Mouse (Mus musculus): ENCODE measurements around the gene Otogl. TPM values are rescaled to one million over a fixed set of nuclear protein-coding genes. Genes with fewer than 3 reads are reported as not detected.
"Not testable (repeated sequence)": the region's sequence is repeated elsewhere in the genome, so short reads cannot be mapped to it uniquely, and the experiment has no call there.

Otogl gene
- polyA plus RNA-seq, 2 experiments from 2014 or later = not detected

GRCm38 (mm10) chr10:107805203-107805602 is 106.7 kb downstream of the Otogl start:
- ATAC-seq = no peak

- not testable (repeated sequence) for ATAC-seq
These were observed 107.6 kb downstream of the Otogl start for GRCm38 (mm10) chr10:107804285-107804684.

GRCm38 (mm10) chr10:107799671-107800353 is 112.1 kb downstream of the Otogl start:
- ATAC-seq = no peak

GRCm38 (mm10) chr10:107794812-107795756 is 116.8 kb downstream of the Otogl start:
- ATAC-seq = no peak

- ATAC-seq = no peak
These were observed 119.4 kb downstream of the Otogl start for GRCm38 (mm10) chr10:107792491-107792890.

- ATAC-seq = no peak
These were observed 132.4 kb downstream of the Otogl start for GRCm38 (mm10) chr10:107779548-107779947.

- no peak for ATAC-seq
These were observed 152.3 kb downstream of the Otogl start for GRCm38 (mm10) chr10:107759624-107760023.

GRCm38 (mm10) chr10:107753471-107753870 is 158.5 kb downstream of the Otogl start:
- no peak for ATAC-seq

GRCm38 (mm10) chr10:107752351-107753143 is 159.4 kb downstream of the Otogl start:
- no peak for ATAC-seq

GRCm38 (mm10) chr10:107751944-107752343 is 160.0 kb downstream of the Otogl start:
- no peak for ATAC-seq

- no peak for ATAC-seq
These were observed 164.4 kb downstream of the Otogl start for GRCm38 (mm10) chr10:107747566-107747965.

- ATAC-seq = no peak
These were observed 165.2 kb downstream of the Otogl start for GRCm38 (mm10) chr10:107746717-107747116.

GRCm38 (mm10) chr10:107739815-107740214 is 172.1 kb downstream of the Otogl start:
- no peak for ATAC-seq

GRCm38 (mm10) chr10:107737743-107738142 is 174.2 kb downstream of the Otogl start:
- no peak for ATAC-seq

GRCm38 (mm10) chr10:107735448-107735847 is 176.5 kb downstream of the Otogl start:
- no peak for ATAC-seq

GRCm38 (mm10) chr10:107734327-107734726 is 177.6 kb downstream of the Otogl start:
- no peak for ATAC-seq

GRCm38 (mm10) chr10:107725631-107726030 is 186.3 kb downstream of the Otogl start:
- no peak for ATAC-seq

GRCm38 (mm10) chr10:107719806-107720205 is 192.1 kb downstream of the Otogl start, which contains the start of gene Ptprq:
Gene Ptprq (minus strand): TSS chr10:107720051.
- ATAC-seq = no peak

Measured in activated CD4-positive, CD25-positive, alpha-beta regulatory T cell, adult 4 months (primary cell).